Mouse (Mus musculus) liver, embryonic 15.5 days (tissue): Measurements from ENCODE around the gene Serpinb1a. TPM values are rescaled to one million over a fixed set of nuclear protein-coding genes. Genes with fewer than 3 reads are reported as not detected.

Experiments
- ATAC-seq: fragments of 200-750 bp; cut with Nextera tagmentation; 2 replicates; pipeline ENCODE4 v1.8.0; 2017; ENCODE audit warnings: moderate number of reproducible peaks, mild to moderate bottlenecking, moderate library complexity; ENCODE audit not compliant: insufficient read depth
- H3K27ac ChIP-seq: fragments of 300-500 bp; sonication (generic); replicated peaks from 2 replicates; pipeline ENCODE4 v1.5.1; 2015; ENCODE audit warnings: mild to moderate bottlenecking, inconsistent platforms
- H3K27me3 ChIP-seq: fragments of 300-500 bp; sonication (generic); 2 replicates; pipeline ENCODE4 v1.6.1; 2015; ENCODE audit warnings: mild to moderate bottlenecking, inconsistent platforms
- H3K36me3 ChIP-seq: fragments of 300-500 bp; sonication (generic); replicated peaks from 2 replicates; pipeline ENCODE4 v1.6.1; 2015; ENCODE audit warnings: moderate library complexity, mild to moderate bottlenecking, inconsistent platforms
- H3K4me1 ChIP-seq: fragments of 300-500 bp; sonication (generic); replicated peaks from 2 replicates; pipeline ENCODE4 v1.6.1; 2015; ENCODE audit warnings: inconsistent platforms
- H3K4me2 ChIP-seq: fragments of 300-500 bp; sonication (generic); 2 replicates; pipeline ENCODE4 v1.6.1; 2015; ENCODE audit warnings: moderate library complexity, mild to moderate bottlenecking, inconsistent platforms
- H3K4me3 ChIP-seq: fragments of 300-500 bp; sonication (generic); replicated peaks from 2 replicates; pipeline ENCODE4 v1.5.1; 2015; ENCODE audit warnings: mild to moderate bottlenecking, inconsistent platforms
- H3K9ac ChIP-seq: fragments of 300-500 bp; sonication (generic); 2 replicates; pipeline ENCODE4 v1.6.1; 2015; ENCODE audit warnings: moderate library complexity, mild to moderate bottlenecking, inconsistent platforms
- H3K9me3 ChIP-seq: fragments of 300-500 bp; sonication (generic); replicated peaks from 2 replicates; pipeline ENCODE4 v1.6.1; 2016; ENCODE audit warnings: inconsistent platforms
- WGBS: fragments of 180-500 bp; shearing (Covaris S2); methylation state at CpG from one replicate; pipeline ENCODE4 v1.1.7; 2015; ENCODE audit warnings: mixed read lengths; ENCODE audit not compliant: insufficient replicate concordance; 5-methylcytosine and 5-hydroxymethylcytosine counted together
- polyA plus RNA-seq: library from polyadenylated mRNA; unstranded; fragments of >200 nt; fragmentation: Nextera tagmentation; extraction: Ambion mirVana; gene quantifications from 2 replicates; pipeline ENCODE4 v1.2.1, GENCODE M21; 2015

Gene Serpinb1a
- polyA plus RNA-seq, 1 experiment from 2014 or later = 44.1 TPM

GRCm38 (mm10) chr13:32834513-32834912 lies 16.5 kb downstream of the Serpinb1a start:
- no peaks in the 10 kb centered on the region for H3K4me1 ChIP-seq
- H3K36me3 ChIP-seq = no peaks in the 10 kb centered on the region
- H3K4me2 ChIP-seq = no peak overlapping the region
- H3K27me3 ChIP-seq = no peaks in the 10 kb centered on the region
- WGBS = 74% methylated on average over 5 of the region's 5 CpGs
- H3K27ac ChIP-seq = no peak overlapping the region
- H3K9ac ChIP-seq = no peak overlapping the region
- ATAC-seq = no peak
- no peak overlapping the region for H3K4me3 ChIP-seq
- H3K9me3 ChIP-seq = no peaks in the 10 kb centered on the region

GRCm38 (mm10) chr13:32833237-32833636 lies 17.7 kb downstream of the Serpinb1a start:
- WGBS = 21% methylated on average over 6 of the region's 6 CpGs
- H3K4me2 ChIP-seq = no peak overlapping the region
- no peaks in the 10 kb centered on the region for H3K27me3 ChIP-seq
- no peak for ATAC-seq
- no peak overlapping the region for H3K4me3 ChIP-seq
- H3K4me1 ChIP-seq = no peaks in the 10 kb centered on the region
- H3K36me3 ChIP-seq = no peaks in the 10 kb centered on the region
- H3K9me3 ChIP-seq = no peaks in the 10 kb centered on the region
- H3K9ac ChIP-seq = no peak overlapping the region
- no peak overlapping the region for H3K27ac ChIP-seq

DNA sequence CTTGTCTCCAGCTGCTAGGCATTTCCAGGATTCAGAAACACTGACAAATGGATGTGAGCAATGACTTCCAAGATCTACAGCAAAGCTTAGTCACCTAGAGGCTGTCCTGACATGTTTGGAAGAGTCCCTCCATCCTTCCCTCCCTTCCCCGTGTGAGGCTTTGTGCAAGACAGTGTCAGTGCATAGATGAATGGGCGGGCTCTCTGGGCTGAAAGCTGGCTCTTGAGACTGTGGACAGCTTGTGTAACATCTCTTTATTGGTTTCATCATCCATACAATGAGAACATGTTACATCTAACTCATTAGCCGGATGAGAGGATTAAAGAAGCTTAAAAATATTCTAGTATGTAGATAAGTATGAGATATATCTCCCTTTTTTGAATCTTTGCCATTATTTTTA lies 18.2 kb downstream of the Serpinb1a start:
- Histone ChIP-seq H3K27me3 (no peaks in the 10 kb centered on the region), H3K36me3 (no peaks in the 10 kb centered on the region), H3K4me2 (no peak overlapping the region), H3K4me3 (no peak overlapping the region), H3K9me3 (no peaks in the 10 kb centered on the region), H3K27ac (no peak overlapping the region), H3K9ac (no peak overlapping the region), H3K4me1 (peaks cover 3% of the 10 kb centered on the region)
- no peak for ATAC-seq
- WGBS = 33% methylated on average over 3 of the region's 3 CpGs

DNA sequence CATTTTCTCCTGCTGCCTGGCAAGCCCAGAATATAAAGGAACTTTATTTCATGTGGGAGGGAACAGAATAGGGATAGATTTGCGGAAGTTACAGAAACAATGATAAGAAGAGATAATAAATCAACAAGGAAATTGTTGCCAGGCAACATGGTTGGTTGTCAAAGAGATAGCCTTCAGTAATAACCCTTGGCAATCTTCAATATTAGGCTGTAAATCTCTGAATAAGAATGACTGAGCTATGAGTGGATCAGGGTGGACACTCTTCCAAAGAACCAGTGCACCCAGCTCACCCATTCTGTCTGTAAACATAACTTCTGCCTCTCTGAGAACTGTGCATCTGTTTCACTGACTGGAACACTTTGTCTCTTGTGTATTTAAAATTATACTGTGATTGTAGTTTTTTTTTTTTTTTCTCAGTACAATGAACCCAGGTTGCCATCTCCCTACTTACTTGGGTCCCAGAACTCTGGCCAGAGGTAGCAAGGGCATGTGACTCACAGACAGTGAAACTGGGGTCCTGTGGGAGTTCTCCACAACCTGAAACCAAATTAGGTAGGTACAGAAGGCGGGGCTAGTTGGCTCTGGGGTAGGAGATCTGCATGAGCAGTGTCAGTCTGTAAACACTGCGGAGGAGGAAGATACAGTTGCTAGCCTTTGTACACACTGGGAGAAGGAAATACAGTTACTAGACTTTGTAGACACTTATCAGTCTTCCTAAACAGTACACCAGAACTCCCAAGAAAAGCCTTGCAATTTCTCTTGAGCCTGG lies 19.3 kb downstream of the Serpinb1a start:
- Histone ChIP-seq H3K9ac (no peak overlapping the region), H3K27ac (no peak overlapping the region), H3K4me1 (peaks cover 7% of the 10 kb centered on the region), H3K4me3 (no peak overlapping the region), H3K27me3 (no peaks in the 10 kb centered on the region), H3K4me2 (no peak overlapping the region), H3K9me3 (no peaks in the 10 kb centered on the region), H3K36me3 (no peaks in the 10 kb centered on the region)
- 45% methylated on average over 3 of the region's 3 CpGs for WGBS
- ATAC-seq = no peak

GRCm38 (mm10) chr13:32828886-32829285 lies 22.1 kb downstream of the Serpinb1a start:
- Histone ChIP-seq H3K27ac (no peak overlapping the region), H3K4me3 (no peak overlapping the region), H3K4me1 (peaks cover 7% of the 10 kb centered on the region), H3K4me2 (no peak overlapping the region), H3K9ac (no peak overlapping the region), H3K9me3 (no peaks in the 10 kb centered on the region), H3K36me3 (no peaks in the 10 kb centered on the region), H3K27me3 (no peaks in the 10 kb centered on the region)
- no peak for ATAC-seq
- WGBS = 18% methylated on average over 4 of the region's 4 CpGs

- Histone ChIP-seq H3K9me3 (no peaks in the 10 kb centered on the region), H3K36me3 (peaks cover 4% of the 10 kb centered on the region; the same call in 1 of the 2 replicates), H3K4me2 (no peak overlapping the region), H3K27ac (no peak overlapping the region), H3K4me3 (no peak overlapping the region), H3K9ac (no peak overlapping the region), H3K27me3 (no peaks in the 10 kb centered on the region), H3K4me1 (peaks cover 7% of the 10 kb centered on the region)
- 37% methylated on average over 4 of the region's 4 CpGs for WGBS
- ATAC-seq = no peak
Observed at GRCm38 (mm10) chr13:32827951-32828350, 23.0 kb downstream of the Serpinb1a start.

DNA sequence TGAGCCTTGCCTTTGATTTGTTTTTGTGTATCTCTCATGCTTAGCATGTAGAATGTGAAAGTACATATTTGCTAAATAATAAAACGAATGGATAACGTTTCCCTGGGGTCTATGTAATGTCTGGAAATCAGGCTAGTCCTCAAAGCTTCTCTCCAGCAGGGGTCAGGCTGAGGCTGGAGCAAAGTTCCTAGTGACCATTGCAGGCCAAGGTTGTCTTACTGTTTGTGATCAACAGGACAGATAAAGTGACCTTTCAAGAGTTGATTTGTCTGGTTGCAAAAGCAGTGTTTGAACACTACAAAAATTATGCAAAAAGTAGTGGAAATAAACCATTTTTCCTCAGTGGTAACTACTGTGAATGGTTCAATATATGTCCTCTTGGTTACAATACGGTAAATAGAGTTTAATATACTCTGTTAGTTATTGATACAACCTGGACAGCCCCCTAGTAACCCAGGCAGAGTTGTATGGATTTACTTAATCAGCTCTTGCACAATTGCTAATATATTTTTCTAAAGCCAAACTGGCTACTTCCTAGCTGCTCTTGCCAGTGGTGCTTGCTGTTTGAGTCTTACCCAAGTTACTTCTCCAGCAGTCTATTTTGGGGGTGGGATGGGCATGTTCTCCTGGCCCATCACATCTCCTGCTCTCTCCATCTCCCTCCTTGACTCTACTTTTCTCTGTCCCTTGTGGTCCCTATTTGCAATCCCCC lies 23.7 kb downstream of the Serpinb1a start:
- Histone ChIP-seq H3K27me3 (no peaks in the 10 kb centered on the region), H3K36me3 (peaks cover 7% of the 10 kb centered on the region; the same call in 1 of the 2 replicates), H3K9ac (no peak overlapping the region), H3K4me2 (no peak overlapping the region), H3K27ac (no peak overlapping the region), H3K4me3 (no peak overlapping the region), H3K9me3 (no peaks in the 10 kb centered on the region), H3K4me1 (peaks cover 7% of the 10 kb centered on the region)
- no peak for ATAC-seq
- WGBS = 60% methylated on average over 3 of the region's 3 CpGs

GRCm38 (mm10) chr13:32825546-32825945 lies 25.4 kb downstream of the Serpinb1a start:
- no peak for ATAC-seq
- H3K4me2 ChIP-seq = no peak overlapping the region
- no peaks in the 10 kb centered on the region for H3K9me3 ChIP-seq
- no peak overlapping the region for H3K9ac ChIP-seq
- no peak overlapping the region for H3K4me3 ChIP-seq
- H3K27me3 ChIP-seq = no peaks in the 10 kb centered on the region
- WGBS = 73% methylated on average over 8 of the region's 8 CpGs
- peaks cover 7% of the 10 kb centered on the region for H3K4me1 ChIP-seq
- peaks cover 21% of the 10 kb centered on the region for H3K36me3 ChIP-seq
- H3K27ac ChIP-seq = no peak overlapping the region

- Histone ChIP-seq H3K9me3 (no peaks in the 10 kb centered on the region), H3K27me3 (no peaks in the 10 kb centered on the region), H3K4me3 (no peak overlapping the region), H3K4me2 (no peak overlapping the region), H3K36me3 (peaks cover 28% of the 10 kb centered on the region), H3K9ac (no peak overlapping the region), H3K4me1 (peaks cover 7% of the 10 kb centered on the region), H3K27ac (no peak overlapping the region)
- ATAC-seq = no peak
- WGBS = 53% methylated on average over 6 of the region's 6 CpGs
Observed at GRCm38 (mm10) chr13:32824377-32825330, 26.3 kb downstream of the Serpinb1a start.

GRCm38 (mm10) chr13:32823126-32823525 lies 27.9 kb downstream of the Serpinb1a start:
- Histone ChIP-seq H3K4me1 (peaks cover 6% of the 10 kb centered on the region), H3K36me3 (peaks cover 39% of the 10 kb centered on the region), H3K27ac (no peak overlapping the region), H3K4me2 (no peak overlapping the region), H3K9ac (no peak overlapping the region), H3K9me3 (no peaks in the 10 kb centered on the region), H3K4me3 (no peak overlapping the region), H3K27me3 (no peaks in the 10 kb centered on the region)
- 71% methylated on average over 6 of the region's 6 CpGs for WGBS
- ATAC-seq = no peak

DNA sequence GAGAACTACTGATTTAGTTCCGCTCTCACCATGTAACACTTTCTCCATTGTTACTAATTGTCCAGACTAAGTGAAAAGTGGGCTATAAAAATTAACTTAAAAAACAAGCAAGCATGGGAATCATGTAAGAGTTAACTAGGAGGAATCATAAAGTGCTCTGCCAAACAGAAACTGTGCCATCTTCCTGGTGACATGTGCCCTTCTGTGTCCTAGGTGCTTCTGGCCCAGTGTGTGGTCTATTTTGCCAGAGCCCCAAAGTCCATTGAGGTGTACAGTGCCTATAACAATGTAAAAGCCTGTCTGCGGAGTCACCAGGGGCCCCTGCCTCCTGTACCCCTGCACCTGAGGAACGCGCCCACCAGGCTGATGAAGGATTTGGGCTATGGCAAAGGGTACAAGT lies 29.3 kb downstream of the Serpinb1a start:
- Histone ChIP-seq H3K4me3 (no peak overlapping the region), H3K4me1 (no peaks in the 10 kb centered on the region), H3K9me3 (no peaks in the 10 kb centered on the region), H3K27ac (no peak overlapping the region), H3K9ac (no peak overlapping the region), H3K27me3 (no peaks in the 10 kb centered on the region), H3K4me2 (no peak overlapping the region), H3K36me3 (peaks cover 51% of the 10 kb centered on the region)
- ATAC-seq = no peak
- WGBS = 90% methylated on average over 4 of the region's 4 CpGs
